Mouse (Mus musculus) embryonic facial prominence, embryonic 11.5 days (tissue): Measurements from ENCODE around the gene Clk2. TPM values are rescaled to one million over a fixed set of nuclear protein-coding genes. Genes with fewer than 3 reads are reported as not detected.

Experiments
- ATAC-seq: fragments of 200-750 bp; cut with Nextera tagmentation; replicated peaks from 2 replicates; pipeline ENCODE4 v1.8.0; 2017; ENCODE audit warnings: low read depth; ENCODE audit not compliant: insufficient number of reproducible peaks, low FRiP score, low TSS enrichment
- DNase-seq: peaks from one replicate; pipeline ENCODE4 v3.0.0-alpha.2; 2015; ENCODE audit warnings: low spot score
- H3K27ac ChIP-seq: fragments of 300-500 bp; sonication (generic); replicated peaks from 2 replicates; pipeline ENCODE4 v1.5.1; 2014; ENCODE audit warnings: mild to moderate bottlenecking, low read depth, low read length, control low read depth
- H3K27me3 ChIP-seq: fragments of 300-500 bp; sonication (generic); 2 replicates; pipeline ENCODE4 v1.6.1; 2014; ENCODE audit warnings: mild to moderate bottlenecking, low read length, moderate library complexity, mixed read lengths; ENCODE audit not compliant: control insufficient read depth, insufficient read depth
- H3K36me3 ChIP-seq: fragments of 300-500 bp; sonication (generic); replicated peaks from 2 replicates; pipeline ENCODE4 v1.6.1; 2014; ENCODE audit warnings: low read depth, mild to moderate bottlenecking, low read length, moderate library complexity, mixed read lengths; ENCODE audit not compliant: control insufficient read depth, insufficient read depth
- H3K4me1 ChIP-seq: fragments of 300-500 bp; sonication (generic); 2 replicates; pipeline ENCODE4 v1.6.1; 2014; ENCODE audit warnings: low read length, mixed read lengths; ENCODE audit not compliant: control insufficient read depth, insufficient read depth
- H3K4me2 ChIP-seq: fragments of 300-500 bp; sonication (generic); 2 replicates; pipeline ENCODE4 v1.6.1; 2014; ENCODE audit warnings: low read depth, mild to moderate bottlenecking, control low read depth, low read length, moderate library complexity
- H3K4me3 ChIP-seq: fragments of 300-500 bp; sonication (generic); 2 replicates; pipeline ENCODE4 v1.5.1; 2014; ENCODE audit warnings: low read depth, low read length, control low read depth
- H3K9ac ChIP-seq: fragments of 300-500 bp; sonication (generic); replicated peaks from 2 replicates; pipeline ENCODE4 v1.6.1; 2014; ENCODE audit warnings: mild to moderate bottlenecking, control low read depth, low read length
- H3K9me3 ChIP-seq: fragments of 300-500 bp; sonication (generic); replicated peaks from 2 replicates; pipeline ENCODE4 v1.6.1; 2016; ENCODE audit warnings: mild to moderate bottlenecking, low read length, inconsistent platforms, mixed read lengths; ENCODE audit not compliant: control insufficient read depth
- WGBS: fragments of 180-500 bp; shearing (Covaris S2); extraction: QIAGEN DNeasy Blood & Tissue Kit; methylation state at CpG from one replicate; pipeline ENCODE4 v1.1.7; 2014; 5-methylcytosine and 5-hydroxymethylcytosine counted together
- polyA plus RNA-seq: library from polyadenylated mRNA; unstranded; fragments of >200 nt; fragmentation: Nextera tagmentation; extraction: Ambion mirVana; gene quantifications from 2 replicates; pipeline ENCODE4 v1.2.1, GENCODE M21; 2014

Gene Clk2
- polyA plus RNA-seq, 1 experiment from 2014 or later: 28.2 TPM

- 72% methylated on average over 11 of the region's 11 CpGs for WGBS
- DNase-seq (no peak), ATAC-seq (no peak)
- no peaks in the 10 kb centered on the region for H3K9me3 ChIP-seq
- no peaks in the 10 kb centered on the region; the same call in 1 of the 2 replicates for H3K36me3 ChIP-seq
- H3K27me3 ChIP-seq: no peaks in the 10 kb centered on the region
- peak overlapping the region; percentile 20; the same call in 1 of the 2 replicates for H3K27ac ChIP-seq
- peak overlapping the region; percentile 39 for H3K4me2 ChIP-seq
- peak overlapping the region; percentile 52; the same call in 1 of the 2 replicates for H3K4me3 ChIP-seq
- peak overlapping the region; percentile 54; the same call in 1 of the 2 replicates for H3K9ac ChIP-seq
- peaks cover 6% of the 10 kb centered on the region for H3K4me1 ChIP-seq
Measured at GRCm38 (mm10) chr3:89224796-89225195, 60.2 kb downstream of the Clk2 start.

GRCm38 (mm10) chr3:89225321-89225815 is 60.8 kb downstream of the Clk2 start:
- H3K4me1 ChIP-seq: peaks cover 6% of the 10 kb centered on the region
- peak overlapping the region; percentile 20; the same call in 1 of the 2 replicates for H3K27ac ChIP-seq
- ATAC-seq: no peak
- peak overlapping the region; percentile 39 for H3K4me2 ChIP-seq
- peaks cover under 1% of the 10 kb centered on the region; the same call in 1 of the 2 replicates for H3K27me3 ChIP-seq
- no peaks in the 10 kb centered on the region; the same call in 1 of the 2 replicates for H3K36me3 ChIP-seq
- no peak for DNase-seq
- H3K9me3 ChIP-seq: no peaks in the 10 kb centered on the region
- H3K4me3 ChIP-seq: peak overlapping the region; percentile 52
- peak overlapping the region; percentile 54 for H3K9ac ChIP-seq
- 45% methylated on average over 12 of the region's 12 CpGs for WGBS

DNA sequence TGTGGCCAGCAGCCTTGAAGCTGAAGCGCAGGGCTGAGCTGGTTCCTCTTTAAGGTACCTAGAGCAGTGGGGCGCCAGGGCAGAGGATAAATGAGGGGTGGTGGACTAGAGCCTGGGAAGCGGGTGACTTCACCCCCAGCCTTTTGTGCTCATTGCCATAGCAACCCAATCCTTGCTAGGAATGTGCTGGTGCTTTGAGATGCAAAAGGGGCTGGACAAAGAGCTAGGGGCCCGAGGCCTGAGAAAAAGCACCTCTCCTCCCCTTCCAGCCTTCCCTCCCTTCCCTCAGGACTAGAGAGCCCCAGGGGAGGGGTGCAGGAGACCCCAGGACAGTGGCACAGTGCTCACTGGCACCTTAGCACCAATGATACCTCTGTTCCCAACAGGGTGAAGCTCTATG is 61.3 kb downstream of the Clk2 start:
- no peaks in the 10 kb centered on the region for H3K9me3 ChIP-seq
- DNase-seq: peak; percentile 71
- 0 out of 2 replicates have a peak overlapping the region, but pooled peaks have one; percentile 3 for H3K27ac ChIP-seq
- peaks cover 2% of the 10 kb centered on the region; the same call in 1 of the 2 replicates for H3K27me3 ChIP-seq
- peak overlapping the region; percentile 52 for H3K4me3 ChIP-seq
- H3K36me3 ChIP-seq: no peaks in the 10 kb centered on the region; the same call in 1 of the 2 replicates
- WGBS: 38% methylated on average over 4 of the region's 4 CpGs
- ATAC-seq: peak; percentile 53
- H3K9ac ChIP-seq: peak overlapping the region; percentile 72
- peak overlapping the region; percentile 39 for H3K4me2 ChIP-seq
- peaks cover 6% of the 10 kb centered on the region for H3K4me1 ChIP-seq

DNA sequence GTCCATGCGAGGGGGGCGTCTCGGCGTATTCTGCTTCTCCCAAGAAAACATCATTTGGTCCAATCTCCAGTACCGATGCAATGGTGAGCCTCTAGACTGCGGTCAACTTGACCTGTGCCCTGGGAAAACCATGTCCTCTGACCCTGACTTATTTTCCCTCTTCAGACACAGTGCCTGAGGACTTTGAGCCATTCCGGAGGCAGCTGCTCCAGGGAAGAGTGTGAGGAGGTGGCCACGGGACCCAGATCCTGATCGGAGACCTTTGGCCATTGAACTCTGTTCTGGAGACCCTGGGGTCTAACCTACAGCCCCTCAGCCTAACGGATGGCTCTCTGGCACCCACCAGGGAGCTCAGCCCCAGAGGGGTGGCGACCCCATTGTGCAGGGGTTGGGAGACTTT is 61.8 kb downstream of the Clk2 start:
- ATAC-seq: no peak
- Histone ChIP-seq H3K36me3 (no peaks in the 10 kb centered on the region; the same call in 1 of the 2 replicates), H3K27ac (peak overlapping the region; percentile 3; the same call in 1 of the 2 replicates), H3K4me2 (peak overlapping the region; percentile 90), H3K9ac (peak overlapping the region; percentile 72), H3K9me3 (no peaks in the 10 kb centered on the region), H3K4me3 (peak overlapping the region; percentile 52), H3K27me3 (peaks cover 2% of the 10 kb centered on the region; the same call in 1 of the 2 replicates), H3K4me1 (peaks cover 6% of the 10 kb centered on the region)
- 15% methylated on average over 11 of the region's 11 CpGs for WGBS
- DNase-seq: no peak

Other genes with a start within 250 kb of the Clk2 start
- gene Ash1l, start 214.2 kb upstream of the Clk2 start, polyA plus RNA-seq: 14.1 and 15.2 TPM in 2 replicates
- 171 and 173 TPM in 2 replicates for gene Dap3, start 213.6 kb upstream of the Clk2 start, polyA plus RNA-seq
- 14.4 and 18.0 TPM in 2 replicates for gene Rusc1, start 71.5 kb upstream of the Clk2 start, polyA plus RNA-seq
- not detected in 2 replicates for gene Gm43738, start 63.7 kb upstream of the Clk2 start, polyA plus RNA-seq
- 299 and 334 TPM in 2 replicates for gene Fdps, start 62.8 kb upstream of the Clk2 start, polyA plus RNA-seq
- gene Pklr, start 28.7 kb upstream of the Clk2 start, polyA plus RNA-seq: 1.5 and 2.0 TPM in 2 replicates
- 1.2 and 2.4 TPM in 2 replicates for gene Hcn3, start 4.6 kb upstream of the Clk2 start, polyA plus RNA-seq
- 80.5 and 91.1 TPM in 2 replicates for gene Scamp3, start 12.7 kb downstream of the Clk2 start, polyA plus RNA-seq
- 15.3 and 19.4 TPM in 2 replicates for gene Fam189b, start 18.3 kb downstream of the Clk2 start, polyA plus RNA-seq
- 34.6 TPM in 2 replicates for gene Gba, start 38.1 kb downstream of the Clk2 start, polyA plus RNA-seq
- gene Thbs3, start 50.4 kb downstream of the Clk2 start, polyA plus RNA-seq: 24.4 and 26.0 TPM in 2 replicates
- 208 and 225 TPM in 2 replicates for gene Mtx1, start 62.3 kb downstream of the Clk2 start, polyA plus RNA-seq
- gene Muc1, start 64.3 kb downstream of the Clk2 start, polyA plus RNA-seq: 0.90 and 1.3 TPM in 2 replicates
- 287 and 288 TPM in 2 replicates for gene Krtcap2, start 81.2 kb downstream of the Clk2 start, polyA plus RNA-seq
- gene Trim46, start 81.5 kb downstream of the Clk2 start, polyA plus RNA-seq: 3.0 and 4.5 TPM in 2 replicates
- gene Dpm3, start 94.6 kb downstream of the Clk2 start, polyA plus RNA-seq: 82.4 and 87.9 TPM in 2 replicates
- 39.8 and 45.7 TPM in 2 replicates for gene Slc50a1, start 105.8 kb downstream of the Clk2 start, polyA plus RNA-seq
- gene Efna1, start 116.3 kb downstream of the Clk2 start, polyA plus RNA-seq: 26.9 and 30.2 TPM in 2 replicates
- 6.6 and 8.3 TPM in 2 replicates for gene Efna3, start 158.2 kb downstream of the Clk2 start, polyA plus RNA-seq
- gene Efna4, start 173.2 kb downstream of the Clk2 start, polyA plus RNA-seq: 39.1 and 39.5 TPM in 2 replicates
- 17.8 and 17.9 TPM in 2 replicates for gene Adam15, start 185.2 kb downstream of the Clk2 start, polyA plus RNA-seq
- gene Dcst2, start 197.2 kb downstream of the Clk2 start, polyA plus RNA-seq: 0.32 TPM in 1 of 2 replicates, not detected in the other
- 0.21 TPM in 1 of 2 replicates, not detected in the other for gene Dcst1, start 200.5 kb downstream of the Clk2 start, polyA plus RNA-seq
- gene Zbtb7b, start 230.0 kb downstream of the Clk2 start, polyA plus RNA-seq: 0.49 and 1.1 TPM in 2 replicates
- gene Lenep, start 238.0 kb downstream of the Clk2 start, polyA plus RNA-seq: 0.80 TPM in 1 of 2 replicates, not detected in the other
- 23.8 and 24.4 TPM in 2 replicates for gene Flad1, start 247.1 kb downstream of the Clk2 start, polyA plus RNA-seq